In the genomic region with DNA sequence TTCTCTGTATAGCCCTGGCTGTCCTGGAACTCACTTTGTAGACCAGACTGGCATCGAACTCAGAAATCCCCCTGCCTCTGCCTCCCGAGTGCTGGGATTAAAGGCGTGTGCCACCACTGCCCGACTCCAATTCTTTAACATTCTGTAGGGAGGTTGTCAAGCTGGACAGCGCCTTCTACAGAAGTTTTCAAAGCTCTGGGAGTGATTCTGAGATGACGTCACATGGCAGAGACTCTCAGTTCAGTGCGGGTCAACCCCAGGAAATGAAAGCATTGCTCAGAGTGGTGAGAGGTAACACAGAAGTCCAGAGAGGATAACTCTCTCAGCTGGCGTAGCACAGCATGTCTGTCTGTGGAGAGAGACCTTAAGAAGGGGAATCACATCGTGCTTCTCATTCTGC, we compare ENCODE assay signal across 4 mouse cellular contexts.
"Had no signal": no experiment of that assay in that cellular context is flagged by ENCODE, and none has a peak within 500 bp of the region (broad histone marks: within the 10 kb centered on the region; RNA-seq: fewer than 3 reads in every experiment).

No protein-coding gene starts in this region.

- H3K9me3 ChIP-seq: midbrain, embryonic 10.5 days; midbrain, embryonic 13.5 days had no signal

- H3K4me3 ChIP-seq: layer of hippocampus, adult 2 months; megakaryocyte, embryonic 14.5 days; midbrain, embryonic 10.5 days; midbrain, embryonic 13.5 days had no signal

- H3K36me3 ChIP-seq: midbrain, embryonic 10.5 days; midbrain, embryonic 13.5 days had no signal
